Mouse (Mus musculus): ENCODE measurements around the gene Zfp772. TPM values are rescaled to one million over a fixed set of nuclear protein-coding genes. Genes with fewer than 3 reads are reported as not detected.
"Not testable (repeated sequence)": the region's sequence is repeated elsewhere in the genome, so short reads cannot be mapped to it uniquely, and the experiment has no call there.

The Zfp772 gene
- 0.75 and 1.2 TPM in 2 replicates for polyA plus RNA-seq (2012; rRNA removed)

DNA sequence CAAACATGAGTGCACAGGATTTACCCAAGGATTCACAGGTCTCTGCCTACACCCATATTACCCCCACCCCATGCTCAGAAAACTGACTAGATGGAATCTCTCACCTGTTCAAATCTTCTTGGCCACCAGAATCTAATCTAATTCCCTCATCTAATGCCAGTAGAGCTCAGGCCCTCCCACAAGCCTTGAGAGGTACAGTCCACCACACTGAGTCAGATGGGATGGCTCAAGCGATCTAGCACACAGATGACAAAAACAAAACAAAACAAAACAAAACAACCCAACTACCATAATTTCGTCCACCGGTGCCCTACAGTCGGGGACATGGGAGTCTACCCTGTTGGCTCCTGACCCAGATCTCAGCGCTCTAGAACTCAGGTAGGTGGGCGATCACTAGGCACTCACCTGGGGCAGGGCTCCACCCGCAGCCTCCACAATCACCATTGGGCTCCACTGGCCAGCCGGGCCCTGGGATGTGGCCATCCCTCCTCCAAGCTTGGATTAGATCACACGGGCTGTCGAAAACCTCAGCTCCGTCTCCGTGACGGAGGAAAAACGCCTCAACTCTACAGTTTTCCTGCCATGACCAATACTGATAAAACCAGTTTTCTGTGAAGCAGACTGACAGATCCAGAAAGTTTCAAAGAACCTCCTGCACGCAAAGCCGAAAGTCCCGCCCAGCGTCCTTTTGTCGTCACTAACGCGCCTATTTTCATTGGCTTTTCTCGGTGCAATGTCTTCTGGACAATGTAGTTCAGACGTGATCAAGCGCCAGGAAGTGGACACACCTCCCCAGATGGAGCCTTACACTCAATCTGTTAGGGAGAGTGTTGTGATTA lies at the start of gene Zfp772:
TSS of gene Zfp772 (minus strand) at position 686 of the 839 bp plus-strand sequence.
- H3K4me3 ChIP-seq (ENCODE audit: control insufficient read depth, low read depth, low read length) = peak within 1 kb of the TSS; percentile 73
- not testable (repeated sequence) for H3K4me1 ChIP-seq (ENCODE audit: control insufficient read depth, insufficient read depth, low read length); H3K27ac ChIP-seq (ENCODE audit: control insufficient read depth, insufficient read depth, low read depth, low read length); H3K27me3 ChIP-seq (ENCODE audit: control insufficient read depth, insufficient read depth, low read length); H3K36me3 ChIP-seq (ENCODE audit: control insufficient read depth, insufficient read depth, low read length)

DNA sequence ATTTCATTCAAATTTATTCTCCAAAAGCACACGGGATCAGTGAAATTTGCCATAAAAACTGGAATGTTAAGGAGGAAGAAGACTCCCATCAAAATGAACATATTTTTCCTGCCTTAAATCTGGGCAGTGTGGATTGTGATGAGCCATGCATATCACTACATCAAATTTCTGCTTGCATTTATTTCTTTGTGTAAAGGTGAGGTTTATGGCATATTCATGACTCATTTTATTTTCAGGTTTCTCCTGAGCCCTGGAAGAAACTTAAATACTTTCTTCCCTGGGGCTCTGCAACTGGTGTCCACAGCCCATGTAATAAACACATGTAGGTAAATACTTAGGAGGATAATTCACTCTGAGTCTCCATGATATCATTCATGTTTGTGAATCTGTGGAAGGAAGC lies 37.4 kb upstream of the Zfp772 start, which contains the start of gene Vmn2r29:
TSS of gene Vmn2r29 (minus strand) at position 101 of the 400 bp plus-strand sequence.
- not testable (repeated sequence) for H3K27me3 ChIP-seq (ENCODE audit: control insufficient read depth, insufficient read depth, low read length); H3K4me3 ChIP-seq (ENCODE audit: control insufficient read depth, low read depth, low read length); H3K36me3 ChIP-seq (ENCODE audit: control insufficient read depth, insufficient read depth, low read length); H3K4me1 ChIP-seq (ENCODE audit: control insufficient read depth, insufficient read depth, low read length); H3K27ac ChIP-seq (ENCODE audit: control insufficient read depth, insufficient read depth, low read depth, low read length)

DNA sequence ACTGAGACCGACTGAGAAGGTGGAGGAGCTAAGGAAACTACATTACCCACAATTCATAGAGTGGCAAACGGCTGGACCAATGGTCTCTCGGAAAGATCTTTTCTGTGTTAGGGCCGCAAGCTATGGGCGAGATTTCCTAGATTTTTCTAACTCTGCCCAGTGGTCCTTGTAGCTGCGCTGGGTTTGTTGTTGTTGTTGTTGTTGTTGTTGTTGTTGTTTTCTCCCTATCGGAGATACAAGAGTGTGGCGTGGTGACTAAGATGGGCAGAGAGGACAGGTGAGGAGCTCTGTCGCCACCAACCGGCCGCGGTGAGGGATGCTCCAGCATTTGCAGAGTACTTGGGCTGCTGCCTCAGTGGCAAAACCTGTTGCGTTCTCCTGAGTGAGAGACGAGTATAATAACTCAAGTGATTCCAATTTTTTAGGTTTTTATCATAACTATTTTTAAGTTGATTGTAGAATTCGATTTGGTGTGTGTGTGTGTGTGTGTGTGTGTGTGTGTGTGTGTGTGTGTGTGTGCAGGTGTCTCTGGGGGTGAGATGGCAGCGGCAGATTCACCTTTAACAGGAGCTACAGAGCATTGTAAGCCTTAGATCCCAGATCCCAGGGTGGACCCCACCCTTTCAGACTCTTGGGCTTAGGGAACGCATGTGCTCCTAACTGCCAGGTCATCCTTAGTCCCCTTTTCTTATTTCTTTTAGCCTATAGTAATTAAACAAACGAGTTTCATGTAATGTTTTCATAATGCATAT lies 21.4 kb downstream of the Zfp772 start:
- Histone ChIP-seq H3K36me3 (ENCODE audit: control insufficient read depth, insufficient read depth, low read length) (no peaks in the 10 kb centered on the region), H3K27me3 (ENCODE audit: control insufficient read depth, insufficient read depth, low read length) (no peaks in the 10 kb centered on the region), H3K27ac (ENCODE audit: control insufficient read depth, insufficient read depth, low read depth, low read length) (no peak overlapping the region), H3K4me3 (ENCODE audit: control insufficient read depth, low read depth, low read length) (peak overlapping the region; percentile 80), H3K4me1 (ENCODE audit: control insufficient read depth, insufficient read depth, low read length) (peaks cover 5% of the 10 kb centered on the region; the same call in 1 of the 2 replicates)
- no peak for TF ChIP-seq POLR2A (IDR thresholded peaks at IDR 0.05; ENCODE audit: control insufficient read depth, low read depth, low read length)
- TF ChIP-seq CTCF (IDR thresholded peaks at IDR 0.05; ENCODE audit: control insufficient read depth, insufficient read depth, insufficient replicate concordance, low read depth, low read length) = peak; percentile 66; the same call in 1 of the 2 replicates

DNA sequence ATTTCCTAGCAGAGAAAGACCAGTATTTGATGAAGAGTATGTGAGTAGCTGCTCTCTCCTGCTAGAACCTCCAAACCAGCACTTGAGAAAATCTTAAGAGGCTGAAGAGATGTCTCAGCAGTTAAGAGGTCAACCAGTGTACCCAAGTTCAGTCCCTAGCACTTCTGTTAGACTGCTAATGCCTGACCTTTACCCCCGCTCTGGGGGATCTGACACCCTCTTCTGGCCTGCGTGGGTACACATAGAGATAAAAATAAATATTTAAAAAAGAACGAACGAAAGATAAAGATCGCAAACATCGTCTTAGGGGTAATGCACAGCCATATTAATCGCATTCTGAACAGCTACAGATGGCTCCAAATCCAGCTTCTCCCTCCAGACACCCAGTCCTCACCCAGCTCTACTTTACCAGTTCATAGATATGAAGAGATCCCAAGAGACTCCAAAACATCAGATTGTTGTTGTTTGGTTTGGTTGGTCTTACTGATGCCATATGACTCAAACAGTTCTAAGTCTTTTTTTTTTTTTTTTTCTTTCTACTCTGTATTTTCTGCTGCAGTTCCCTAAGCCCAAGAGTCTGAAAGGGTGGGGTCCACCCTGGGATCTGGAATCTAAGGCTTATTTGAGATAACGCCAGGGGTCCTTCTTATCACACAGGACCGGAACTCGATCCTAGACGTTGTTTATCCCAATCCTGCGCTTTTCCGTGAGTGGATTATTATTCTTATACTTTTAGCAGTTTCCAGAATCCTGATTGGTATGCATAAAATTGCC lies 22.2 kb downstream of the Zfp772 start:
- H3K4me1 ChIP-seq (ENCODE audit: control insufficient read depth, insufficient read depth, low read length) = peaks cover 5% of the 10 kb centered on the region; the same call in 1 of the 2 replicates
- peak overlapping the region; percentile 80; the same call in 1 of the 2 replicates for H3K4me3 ChIP-seq (ENCODE audit: control insufficient read depth, low read depth, low read length)
- H3K36me3 ChIP-seq (ENCODE audit: control insufficient read depth, insufficient read depth, low read length) = no peaks in the 10 kb centered on the region
- H3K27me3 ChIP-seq (ENCODE audit: control insufficient read depth, insufficient read depth, low read length) = no peaks in the 10 kb centered on the region
- no peak overlapping the region for H3K27ac ChIP-seq (ENCODE audit: control insufficient read depth, insufficient read depth, low read depth, low read length)
- TF ChIP-seq CTCF (IDR thresholded peaks at IDR 0.05; ENCODE audit: control insufficient read depth, insufficient read depth, insufficient replicate concordance, low read depth, low read length) (no peak), POLR2A (IDR thresholded peaks at IDR 0.05; ENCODE audit: control insufficient read depth, low read depth, low read length) (no peak)

DNA sequence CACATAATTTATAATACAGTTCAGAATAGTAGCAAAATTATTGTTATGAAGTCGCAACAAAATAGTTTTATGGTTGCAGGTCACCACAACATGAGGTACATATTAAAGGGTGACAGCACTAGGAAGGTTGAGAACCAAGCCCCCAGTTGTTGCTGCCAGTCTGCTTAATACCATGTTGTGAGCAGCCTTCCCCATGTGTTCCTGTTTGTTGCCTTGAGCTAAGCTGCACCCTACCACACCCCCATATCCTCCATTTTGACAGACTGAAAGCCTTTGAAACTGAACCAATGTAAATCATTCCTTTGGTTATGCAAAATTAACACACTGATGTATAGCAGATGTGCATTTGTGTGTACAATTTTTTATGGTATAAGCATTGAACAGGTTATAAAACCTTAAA lies 23.9 kb downstream of the Zfp772 start:
- H3K4me3 ChIP-seq (ENCODE audit: control insufficient read depth, low read depth, low read length) = no peak overlapping the region
- H3K4me1 ChIP-seq (ENCODE audit: control insufficient read depth, insufficient read depth, low read length) = peaks cover 5% of the 10 kb centered on the region; the same call in 1 of the 2 replicates
- no peak overlapping the region for H3K27ac ChIP-seq (ENCODE audit: control insufficient read depth, insufficient read depth, low read depth, low read length)
- no peaks in the 10 kb centered on the region for H3K27me3 ChIP-seq (ENCODE audit: control insufficient read depth, insufficient read depth, low read length)
- TF ChIP-seq CTCF (IDR thresholded peaks at IDR 0.05; ENCODE audit: control insufficient read depth, insufficient read depth, insufficient replicate concordance, low read depth, low read length) (no peak), POLR2A (IDR thresholded peaks at IDR 0.05; ENCODE audit: control insufficient read depth, low read depth, low read length) (no peak)
- no peaks in the 10 kb centered on the region for H3K36me3 ChIP-seq (ENCODE audit: control insufficient read depth, insufficient read depth, low read length)

DNA sequence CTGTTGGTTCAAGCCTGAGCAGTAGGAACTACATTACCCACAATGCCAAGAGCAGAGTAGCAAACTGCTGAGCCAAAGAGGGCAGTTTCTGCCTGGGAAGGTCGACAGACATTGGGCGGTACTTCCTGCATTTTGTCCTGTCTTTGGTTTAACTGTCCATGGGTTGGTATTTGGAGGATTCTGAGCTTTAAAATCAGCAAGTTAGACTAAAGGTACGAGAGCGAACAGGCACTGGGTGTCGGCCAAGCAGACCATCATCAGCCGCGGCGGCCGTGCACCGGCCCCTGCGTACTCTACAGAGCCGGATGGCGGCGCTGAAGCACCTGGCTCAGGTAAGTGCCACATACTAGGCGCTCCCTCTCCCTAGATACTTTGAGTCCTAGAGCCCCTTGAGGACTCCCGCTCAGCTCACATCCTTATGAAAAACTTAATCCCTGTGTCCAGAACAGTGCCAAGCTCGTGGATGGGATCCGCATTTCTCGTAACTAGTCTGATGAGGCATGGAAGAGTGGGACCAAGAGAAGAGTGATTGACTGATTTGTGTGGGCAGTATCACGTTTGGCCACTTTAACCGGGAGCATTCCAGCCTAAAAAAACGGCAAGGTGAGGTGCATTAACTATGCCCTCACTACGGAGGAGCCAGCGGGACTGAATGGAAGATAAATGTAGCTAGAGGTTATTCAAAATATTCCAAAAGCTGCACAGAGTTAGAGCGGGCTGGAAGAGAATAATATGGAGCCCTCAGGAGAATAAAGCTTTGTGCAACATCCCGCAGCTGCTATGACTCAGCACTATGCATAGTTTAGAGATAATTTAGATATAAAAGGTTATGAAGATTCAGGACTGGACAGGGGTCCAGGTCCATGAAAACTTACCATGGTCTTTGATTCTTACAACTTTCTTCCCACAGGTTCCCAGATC lies 38.3 kb downstream of the Zfp772 start, which contains the start of gene Zfp418:
TSS of gene Zfp418 (plus strand) at position 104 of the 921 bp plus-strand sequence.
- no peaks in the 10 kb centered on the region for H3K36me3 ChIP-seq (ENCODE audit: control insufficient read depth, insufficient read depth, low read length)
- no peak within 1 kb of the TSS for H3K27ac ChIP-seq (ENCODE audit: control insufficient read depth, insufficient read depth, low read depth, low read length)
- no peaks in the 10 kb centered on the region for H3K27me3 ChIP-seq (ENCODE audit: control insufficient read depth, insufficient read depth, low read length)
- H3K4me1 ChIP-seq (ENCODE audit: control insufficient read depth, insufficient read depth, low read length) = peaks cover 3% of the 10 kb centered on the region; the same call in 1 of the 2 replicates
- peak within 1 kb of the TSS; percentile 84 for H3K4me3 ChIP-seq (ENCODE audit: control insufficient read depth, low read depth, low read length)
- TF ChIP-seq POLR2A (IDR thresholded peaks at IDR 0.05; ENCODE audit: control insufficient read depth, low read depth, low read length) (no peak), CTCF (IDR thresholded peaks at IDR 0.05; ENCODE audit: control insufficient read depth, insufficient read depth, insufficient replicate concordance, low read depth, low read length) (no peak)

Other genes with a start within 250 kb of the Zfp772 start
- gene Aurkc, start 214.7 kb downstream of the Zfp772 start, polyA plus RNA-seq (2012; rRNA removed) = 12.8 and 14.7 TPM in 2 replicates
- 1.4 TPM in 2 replicates for gene Zfp954, start 88.5 kb downstream of the Zfp772 start, polyA plus RNA-seq (2012; rRNA removed)
- gene Zfp773, start 73.2 kb downstream of the Zfp772 start, polyA plus RNA-seq (2012; rRNA removed) = 0.06 and 0.10 TPM in 2 replicates
- gene Zfp418, start 38.7 kb downstream of the Zfp772 start, polyA plus RNA-seq (2012; rRNA removed) = 0.06 and 0.15 TPM in 2 replicates
- 0.85 and 1.0 TPM in 2 replicates for gene Vmn2r29, start 37.3 kb upstream of the Zfp772 start, polyA plus RNA-seq (2012; rRNA removed)
- gene Gm45844, start 68.3 kb upstream of the Zfp772 start, polyA plus RNA-seq (2012; rRNA removed) = 1.8 TPM in 2 replicates
- 23.8 and 24.6 TPM in 2 replicates for gene Clcn4, start 90.9 kb upstream of the Zfp772 start, polyA plus RNA-seq (2012; rRNA removed)
- not detected in 2 replicates for gene Vmn2r30, start 127.6 kb upstream of the Zfp772 start, polyA plus RNA-seq (2012; rRNA removed)
- gene Gm45783, start 164.6 kb upstream of the Zfp772 start, polyA plus RNA-seq (2012; rRNA removed) = not detected in 2 replicates
- not detected in 2 replicates for gene Vmn2r31, start 189.7 kb upstream of the Zfp772 start, polyA plus RNA-seq (2012; rRNA removed)

Measured in testis, adult 2 months (tissue).